20 mouse cellular contexts compared by ENCODE assay signal in the genomic region with DNA sequence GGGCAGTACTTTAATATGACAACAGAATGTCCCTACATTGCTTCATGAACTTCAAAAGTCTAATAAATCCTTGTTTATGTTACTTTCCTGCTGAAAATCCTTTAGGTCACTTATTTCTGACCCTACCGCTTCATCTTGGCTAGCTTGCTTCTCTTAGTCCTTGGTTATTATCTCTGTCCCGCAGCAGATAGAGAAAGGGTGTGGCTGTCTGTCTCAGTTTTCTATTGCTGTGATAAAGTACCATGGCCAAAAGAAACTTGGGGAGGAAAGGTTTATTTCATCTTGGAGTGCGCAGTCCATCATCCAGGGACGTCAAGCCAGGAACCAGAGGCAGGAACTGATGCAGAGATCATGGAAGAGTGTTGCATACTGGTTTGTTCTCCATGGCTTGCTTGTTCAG. TPM values are rescaled to one million over a fixed set of nuclear protein-coding genes. Genes with fewer than 3 reads are reported as not detected.
DNase-seq lines count a peak whose midpoint lies in the region; ATAC-seq and TF ChIP-seq lines count a peak whose summit lies in the region.
"Had no signal": no experiment of that assay in that cellular context is flagged by ENCODE, and none has a peak within 500 bp of the region (broad histone marks: within the 10 kb centered on the region; RNA-seq: fewer than 3 reads in every experiment).

No protein-coding gene starts in this region.

- no peak overlapping the region for H3K4me3 ChIP-seq in MEL (ENCODE audit: control insufficient read depth in 1 of 2, insufficient read depth in 1 of 2, low read depth in 2 of 2, low read length in 2 of 2)
- peak overlapping the region; percentile 18 to 22; a peak in 3 of 4 replicates for H3K4me3 ChIP-seq in liver, embryonic 14.5 days (ENCODE audit: insufficient read depth in 1 of 2, low read depth in 2 of 2, low read length in 2 of 2)
- H3K4me3 ChIP-seq: embryonic facial prominence, embryonic 13.5 days; forebrain, embryonic 15.5 days; heart, embryonic 15.5 days; hindbrain, embryonic 13.5 days had no signal

- no peaks in the 10 kb centered on the region for H3K27me3 ChIP-seq in MEL (ENCODE audit: control insufficient read depth in 1 of 2, insufficient read depth in 2 of 2, low read length in 2 of 2)
- no peaks in the 10 kb centered on the region for H3K27me3 ChIP-seq in liver, embryonic 14.5 days (ENCODE audit: control insufficient read depth, insufficient read depth, low read length)
- H3K27me3 ChIP-seq: CH12.LX; embryonic facial prominence, embryonic 13.5 days; forebrain, embryonic 15.5 days; heart, embryonic 15.5 days; hindbrain, embryonic 13.5 days had no signal

- H3K9me3 ChIP-seq in MEL (replicated peaks; ENCODE audit: insufficient read depth, low read length) = no peaks in the 10 kb centered on the region
- no peaks in the 10 kb centered on the region for H3K9me3 ChIP-seq in liver, embryonic 14.5 days (ENCODE audit: control insufficient read depth, low read length)
- H3K9me3 ChIP-seq: embryonic facial prominence, embryonic 13.5 days; forebrain, embryonic 15.5 days; heart, embryonic 15.5 days; hindbrain, embryonic 13.5 days had no signal

- no peak overlapping the region for H3K27ac ChIP-seq in MEL (ENCODE audit: control insufficient read depth, low read depth, low read length)
- peak overlapping the region; percentile 99 for H3K27ac ChIP-seq in liver, embryonic 14.5 days
- H3K27ac ChIP-seq: embryonic facial prominence, embryonic 13.5 days; forebrain, embryonic 15.5 days; heart, embryonic 15.5 days; hindbrain, embryonic 13.5 days had no signal

- TF ChIP-seq CTCF in MEL (IDR thresholded peaks at IDR 0.05 in 2 of 3, conservative IDR thresholded peaks at IDR 0.05 in 1 of 3; ENCODE audit: control insufficient read depth in 1 of 3, insufficient read depth in 1 of 3, low read depth in 2 of 3, low read length in 3 of 3, poor library complexity in 1 of 3, severe bottlenecking in 1 of 3) = no peak
- no peak for TF ChIP-seq CTCF in liver, embryonic 14.5 days (IDR thresholded peaks at IDR 0.05; ENCODE audit: low read depth)

- H3K4me1 ChIP-seq in MEL (ENCODE audit: control insufficient read depth in 1 of 2, insufficient read depth in 2 of 2, low read length in 2 of 2) = peaks cover 43 to 75% of the 10 kb centered on the region in 2 experiments
- H3K4me1 ChIP-seq in liver, embryonic 14.5 days (replicated peaks; ENCODE audit: control insufficient read depth in 2 of 2, insufficient read depth in 2 of 2, low read length in 1 of 2) = peaks cover 98 to 100% of the 10 kb centered on the region in 2 experiments

- H3K4me2 ChIP-seq in liver, embryonic 14.5 days (ENCODE audit: low read depth) = peak overlapping the region; percentile 69
- H3K4me2 ChIP-seq: embryonic facial prominence, embryonic 13.5 days; forebrain, embryonic 15.5 days; heart, embryonic 11.5 days; heart, embryonic 15.5 days; hindbrain, embryonic 13.5 days had no signal

- H3K79me2 ChIP-seq in MEL (ENCODE audit: control insufficient read depth, insufficient read depth, low read length, poor library complexity) = no peaks in the 10 kb centered on the region

- 19% methylated on average over 4 of the region's 4 CpGs for WGBS in liver, embryonic 14.5 days (ENCODE audit: insufficient replicate concordance)

- TF ChIP-seq RAD21 in MEL (IDR thresholded peaks at IDR 0.05; ENCODE audit: low read depth, low read length) = no peak

- peak; percentile 69 to 78 for TF ChIP-seq EP300 in MEL (IDR thresholded peaks at IDR 0.05; ENCODE audit: low read depth in 1 of 2, low read length in 2 of 2)
- TF ChIP-seq EP300 in liver, embryonic 14.5 days (IDR thresholded peaks at IDR 0.05; ENCODE audit: low read depth) = peak; percentile 93

- TF ChIP-seq POLR2A in MEL (IDR thresholded peaks at IDR 0.05; ENCODE audit: control insufficient read depth in 1 of 2, insufficient read depth in 1 of 2, low read depth in 1 of 2, low read length in 2 of 2, poor library complexity in 1 of 2) = no peak

- no peak overlapping the region for H3K9ac ChIP-seq in MEL (ENCODE audit: control insufficient read depth, low read depth, low read length, poor library complexity, severe bottlenecking)
- H3K9ac ChIP-seq in liver, embryonic 14.5 days (replicated peaks) = peak overlapping the region; percentile 65
- H3K9ac ChIP-seq: embryonic facial prominence, embryonic 13.5 days; forebrain, embryonic 15.5 days; heart, embryonic 15.5 days; hindbrain, embryonic 13.5 days had no signal

- peaks cover 0 to 63% of the 10 kb centered on the region in 2 experiments; a peak in 2 of 4 replicates for H3K36me3 ChIP-seq in MEL (ENCODE audit: control insufficient read depth in 1 of 2, insufficient read depth in 2 of 2, low read length in 2 of 2)
- H3K36me3 ChIP-seq in liver, embryonic 14.5 days (replicated peaks; ENCODE audit: control insufficient read depth, insufficient read depth, low read depth) = no peaks in the 10 kb centered on the region
- H3K36me3 ChIP-seq: embryonic facial prominence, embryonic 13.5 days; forebrain, embryonic 15.5 days; heart, embryonic 15.5 days; hindbrain, embryonic 13.5 days had no signal

- no peak for DNase-seq in MEL (ENCODE audit: low read depth, low spot score)
- peak; percentile 76 for DNase-seq in c-Kit-positive CD71-positive TER-119-positive erythroid progenitor cells, embryonic 14.5 days (ENCODE audit: low spot score)
- DNase-seq in liver = peak; percentile 59
- peak; percentile 77 to 83 (median 80) for DNase-seq in liver, embryonic 14.5 days (ENCODE audit: low read depth in 3 of 3, low spot score in 3 of 3)
- no peak for DNase-seq in layer of hippocampus, adult 18-20 months (ENCODE audit: low spot score in 2 of 2)
- no peak for DNase-seq in gastrocnemius, postnatal 25 days
- DNase-seq in lung, postnatal 25 days (ENCODE audit: low spot score) = no peak
- DNase-seq: adrenal gland, adult 8-10 months; cerebellum, adult 18-20 months; cerebellum, adult 9-11 months; cerebellum, postnatal 36 days; heart, adult 18-20 months; heart, postnatal 14 days had no signal

- ATAC-seq in liver, embryonic 14.5 days (ENCODE audit: insufficient read depth) = peak; percentile 17; the same call in 1 of the 2 replicates
- ATAC-seq in monocyte, adult 5-6 weeks (replicated peaks; ENCODE audit: insufficient number of reproducible peaks, low FRiP score, low TSS enrichment, poor library complexity, severe bottlenecking) = no peak
- ATAC-seq: forebrain, embryonic 15.5 days had no signal

TF ChIP-seq in MEL, 35 proteins besides CTCF, POLR2A, EP300 and RAD21 (continues in another document):
- TF ChIP-seq USF1 (IDR thresholded peaks at IDR 0.05; ENCODE audit: low read depth, low read length) (no peak), MAZ (IDR thresholded peaks at IDR 0.05; ENCODE audit: low read depth, low read length) (no peak), MEF2A (IDR thresholded peaks at IDR 0.05; ENCODE audit: extremely low read depth, insufficient replicate concordance, low read depth, low read length, poor library complexity, severe bottlenecking) (no peak), CHD2 (IDR thresholded peaks at IDR 0.05; ENCODE audit: low read length) (no peak), SIN3A (IDR thresholded peaks at IDR 0.05; ENCODE audit: low read length) (0 out of 2 replicates have a peak, but pooled peaks have one; percentile 19), CHD1 (IDR thresholded peaks at IDR 0.05; ENCODE audit: low read depth, low read length) (no peak), ELF1 (IDR thresholded peaks at IDR 0.05; ENCODE audit: low read depth, low read length) (no peak), USF2 (IDR thresholded peaks at IDR 0.05; ENCODE audit: borderline replicate concordance in 1 of 2, insufficient read depth in 1 of 2, low read depth in 1 of 2, low read length in 2 of 2) (no peak), HCFC1 (IDR thresholded peaks at IDR 0.05; ENCODE audit: low read depth, low read length) (no peak), MAFK (IDR thresholded peaks at IDR 0.05; ENCODE audit: borderline replicate concordance, low read depth, low read length) (no peak), ZKSCAN1 (IDR thresholded peaks at IDR 0.05; ENCODE audit: low read depth, low read length) (no peak), E2F4 (IDR thresholded peaks at IDR 0.05; ENCODE audit: borderline replicate concordance, low read depth, low read length) (no peak), ZMIZ1 (IDR thresholded peaks at IDR 0.05; ENCODE audit: low read depth, low read length) (no peak), POLR2AphosphoS2 (IDR thresholded peaks at IDR 0.05; ENCODE audit: low read length) (no peak), ZC3H11A (IDR thresholded peaks at IDR 0.05; ENCODE audit: low read depth, low read length) (no peak), MYC (IDR thresholded peaks at IDR 0.05; ENCODE audit: low read depth, low read length) (no peak), MAX (IDR thresholded peaks at IDR 0.05; ENCODE audit: low read length) (no peak), ETS1 (IDR thresholded peaks at IDR 0.05; ENCODE audit: low read depth, low read length) (0 out of 2 replicates have a peak, but pooled peaks have one; percentile 37), RCOR1 (IDR thresholded peaks at IDR 0.05; ENCODE audit: low read depth, low read length) (peak; percentile 73), TAL1 (IDR thresholded peaks at IDR 0.05; ENCODE audit: low read length) (peak; percentile 52), ZNF384 (IDR thresholded peaks at IDR 0.05; ENCODE audit: low read depth, low read length) (no peak), TBP (IDR thresholded peaks at IDR 0.05; ENCODE audit: low read depth, low read length) (no peak), TCF12 (IDR thresholded peaks at IDR 0.05; ENCODE audit: low read depth, low read length) (peak; percentile 88)

RNA-seq across cellular contexts. Expression of gene Hipk2, which starts 40.6 kb away (rescaled TPM):
- 3.9 and 4.3 TPM in 2 replicates for total RNA-seq in MEL (2012; rRNA removed)
- 10 to 100 TPM; 14.1 to 85.1 TPM for polyA plus RNA-seq in MEL (2012; ENCODE audit: insufficient read depth in 1 of 2, insufficient read length in 2 of 2, low read depth in 1 of 2, low replicate concordance in 2 of 2, missing spikeins in 1 of 2)
- 10.7 and 12.3 TPM in 2 replicates for polyA plus RNA-seq in liver, embryonic 14.5 days (2012; rRNA removed)
- polyA plus RNA-seq in liver, embryonic 14.5 days (2014; fragmentation: Nextera tagmentation; extraction: Ambion mirVana) = 13.0 and 15.5 TPM in 2 replicates
- 10 to 100 TPM; 63.8 to 66.2 TPM for total RNA-seq in layer of hippocampus, adult 18-20 months (2021)
- total RNA-seq in gastrocnemius, postnatal 25 days (2021) = 10 to 100 TPM; 69.0 to 78.5 TPM
- total RNA-seq in monocyte, adult 5-6 weeks (2017) = 12.4 to 19.1 TPM (median 13.0 TPM) in 3 replicates

RNA-seq across cellular contexts. Expression of gene Tbxas1, which starts 41.4 kb away (rescaled TPM):
- total RNA-seq in MEL (2012; rRNA removed) = 0.54 and 0.65 TPM in 2 replicates
- 1 to 10 TPM in 1 of 2 experiments, not detected in 1; 2.7 TPM for polyA plus RNA-seq in MEL (2012; ENCODE audit: insufficient read depth in 1 of 2, insufficient read length in 2 of 2, low read depth in 1 of 2, low replicate concordance in 2 of 2, missing spikeins in 1 of 2)
- polyA plus RNA-seq in liver, embryonic 14.5 days (2012; rRNA removed) = 4.5 and 5.1 TPM in 2 replicates
- 6.3 and 8.4 TPM in 2 replicates for polyA plus RNA-seq in liver, embryonic 14.5 days (2014; fragmentation: Nextera tagmentation; extraction: Ambion mirVana)
- total RNA-seq in layer of hippocampus, adult 18-20 months (2021) = 1 to 10 TPM; 1.9 to 2.7 TPM
- total RNA-seq in gastrocnemius, postnatal 25 days (2021) = under 1 TPM; 0.67 to 0.72 TPM
- total RNA-seq in monocyte, adult 5-6 weeks (2017) = 10.7 to 19.2 TPM (median 18.1 TPM) in 3 replicates
- total RNA-seq: CH12.LX had no signal

Comparison
In these comparisons a context has a peak if more than half of its experiments do, and no peak if none do; other contexts are left out.
1. DNase-seq: peak in c-Kit-positive CD71-positive TER-119-positive erythroid progenitor cells, embryonic 14.5 days (single experiment), liver (single experiment) and liver, embryonic 14.5 days (3 of 3); none in MEL (single experiment), layer of hippocampus, adult 18-20 months (0 of 2), gastrocnemius, postnatal 25 days (single experiment) and lung, postnatal 25 days (single experiment).
2. H3K4me3 ChIP-seq: peak in liver, embryonic 14.5 days (2 of 2); none in MEL (0 of 2).